Mouse (Mus musculus) brain, adult 10 weeks (tissue): Measurements from ENCODE around the gene H2-Ob. TPM values are rescaled to one million over a fixed set of nuclear protein-coding genes. Genes with fewer than 3 reads are reported as not detected.

ENCODE experiments used
- polyA plus RNA-seq: library from polyadenylated mRNA; stranded (reverse); fragments of 350-450 nt; fragmentation: Illumina TruSeq; extraction: RNeasy Lipid Tissue Mini Kit (QIAGEN cat#74804); gene quantifications from one replicate; pipeline ENCODE4 v1.2.3, GENCODE M21; 2015; ENCODE audit warnings: low read depth, low replicate concordance

Gene H2-Ob
- 1.2 TPM for polyA plus RNA-seq

GRCm38 (mm10) chr17:34238706-34239105, at the start of gene H2-Ob:
Gene H2-Ob, plus strand, starts transcription at chr17:34238903.

DNA sequence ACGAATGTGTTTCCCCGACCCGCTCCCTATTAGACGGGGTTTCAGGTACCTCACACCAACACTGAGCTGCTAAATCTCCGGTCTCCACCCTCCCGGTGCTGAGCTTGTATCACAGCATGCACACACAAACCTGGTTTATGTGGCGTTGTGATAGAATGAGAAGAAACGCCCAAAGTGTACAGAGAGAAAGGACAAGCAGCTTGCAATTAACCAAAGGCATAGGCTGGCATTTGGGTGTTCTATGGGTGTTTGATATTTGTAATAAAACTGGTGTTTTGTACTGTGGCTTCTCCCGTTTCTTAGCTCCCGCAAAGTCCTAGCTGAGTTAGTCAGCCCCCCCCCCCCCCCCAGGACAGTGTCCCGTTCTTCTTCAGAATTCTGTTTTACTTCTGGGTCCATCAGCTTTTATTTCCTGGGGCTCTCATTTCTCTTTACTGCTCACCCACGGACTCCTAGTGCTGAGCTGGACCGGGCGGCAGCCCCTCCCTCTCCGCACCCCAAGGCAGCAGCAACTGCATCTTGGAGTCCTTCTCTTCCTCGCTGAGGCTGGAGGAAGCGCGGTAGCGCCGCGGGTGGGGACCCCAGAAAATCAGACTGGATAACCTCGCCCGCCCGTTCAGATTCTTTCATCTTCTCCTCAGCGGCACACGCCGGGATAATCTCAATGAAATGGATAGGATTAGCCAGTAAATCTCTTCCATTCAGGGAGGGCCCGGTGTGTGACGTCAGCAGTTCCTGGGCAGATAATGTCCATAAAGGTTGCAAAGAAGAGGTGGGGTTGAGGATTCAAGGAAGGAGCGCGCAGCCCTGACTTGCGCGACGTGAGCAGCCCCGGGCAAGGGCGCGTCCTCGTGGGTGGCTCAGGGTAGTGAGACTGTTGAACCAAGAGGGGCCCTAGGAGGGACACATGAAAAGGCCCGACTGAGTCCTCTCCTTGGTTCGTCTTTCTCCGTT, 41.5 kb upstream of the H2-Ob start, which contains the start of gene Psmb8:
TSS of gene Psmb8 (plus strand) at position 781 of the 954 bp plus-strand sequence.

DNA sequence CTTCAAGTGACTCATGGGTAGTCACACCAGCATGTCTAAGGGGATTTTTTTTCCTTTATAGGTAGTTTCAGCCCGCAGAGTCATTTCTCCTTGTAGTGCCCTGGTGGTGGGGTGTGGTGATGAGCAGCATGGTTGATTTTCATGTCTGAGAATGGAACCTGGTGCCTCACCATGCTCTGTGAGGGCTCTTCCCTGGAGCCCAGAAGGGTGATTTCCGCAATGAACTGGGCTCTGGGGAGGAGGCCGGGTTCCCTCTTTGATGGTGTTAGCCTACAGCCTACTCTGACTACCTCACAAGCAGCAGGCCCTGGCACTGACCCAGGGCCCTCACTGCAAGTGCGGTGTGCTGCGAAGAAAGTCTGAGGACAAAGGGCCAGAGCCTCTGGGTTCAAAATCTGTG, 35.3 kb upstream of the H2-Ob start, which contains the start of gene Tap2:
TSS of gene Tap2 (plus strand) at position 84 of the 400 bp plus-strand sequence.

DNA sequence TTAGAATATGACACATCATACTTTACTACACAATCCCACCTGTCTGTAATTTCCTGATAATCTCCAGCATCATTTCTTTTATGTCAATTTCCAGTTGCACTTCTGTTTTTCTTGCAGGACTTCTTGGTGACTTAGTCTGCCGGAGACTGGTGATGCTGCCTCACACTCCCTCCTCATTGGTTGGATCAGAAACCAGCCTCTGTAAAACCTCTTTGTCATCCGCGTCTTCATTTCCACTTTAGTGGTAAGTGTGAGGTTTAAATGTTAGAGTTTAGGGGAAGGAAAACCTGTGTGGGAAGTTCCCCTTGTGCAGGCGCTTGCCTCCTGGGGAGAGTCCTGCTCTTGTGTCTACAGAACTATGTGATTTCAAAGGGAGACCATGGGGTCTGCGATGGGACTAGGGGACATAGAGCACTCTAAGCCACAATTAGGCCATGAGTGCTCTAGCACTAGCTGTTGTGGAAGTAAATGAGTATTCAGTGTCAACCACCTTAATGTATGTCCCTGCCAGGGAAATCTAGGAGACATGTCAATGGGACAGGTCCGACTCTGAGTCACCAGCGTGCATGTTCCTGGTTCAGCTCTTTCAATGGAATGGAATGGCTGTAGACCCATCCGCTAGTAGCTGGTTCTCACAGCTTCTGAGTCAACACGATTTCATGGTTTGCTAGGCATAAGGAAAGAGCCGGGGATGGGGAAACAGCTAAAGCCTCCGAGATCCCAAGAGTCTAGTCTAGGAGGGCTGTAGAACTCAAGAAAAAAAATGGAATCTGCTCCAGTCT, 19.1 kb downstream of the H2-Ob start, which contains the start of gene H2-Ab1:
TSS of gene H2-Ab1 (plus strand) at position 96 of the 782 bp plus-strand sequence.

GRCm38 (mm10) chr17:34287648-34288047, 48.9 kb downstream of the H2-Ob start, which contains the start of gene H2-Aa:
Gene H2-Aa, minus strand, starts transcription at chr17:34287823.

Other genes with a start within 250 kb of the H2-Ob start
- gene H2-K1, start 238.6 kb upstream of the H2-Ob start, polyA plus RNA-seq, result 54.0 TPM
- 43.2 TPM for gene Ring1, start 214.2 kb upstream of the H2-Ob start, polyA plus RNA-seq
- 71.2 TPM for gene H2-Ke6, start 210.8 kb upstream of the H2-Ob start, polyA plus RNA-seq
- gene Slc39a7, start 207.2 kb upstream of the H2-Ob start, polyA plus RNA-seq, result 90.9 TPM
- gene Rxrb, start 207.1 kb upstream of the H2-Ob start, polyA plus RNA-seq, result 71.9 TPM
- gene Col11a2, start 199.5 kb upstream of the H2-Ob start, polyA plus RNA-seq, result 8.4 TPM
- 1.2 TPM for gene H2-Oa, start 146.6 kb upstream of the H2-Ob start, polyA plus RNA-seq
- gene H2-DMa, start 119.4 kb upstream of the H2-Ob start, polyA plus RNA-seq, result 15.6 TPM
- gene Brd2, start 116.3 kb upstream of the H2-Ob start, polyA plus RNA-seq, result 127 TPM
- gene H2-DMb2, start 95.6 kb upstream of the H2-Ob start, polyA plus RNA-seq, result 0.57 TPM
- 2.6 TPM for gene H2-DMb1, start 85.8 kb upstream of the H2-Ob start, polyA plus RNA-seq
- gene Tap1, start 51.4 kb upstream of the H2-Ob start, polyA plus RNA-seq, result 2.1 TPM
- 3.4 TPM for gene Psmb9, start 51.1 kb upstream of the H2-Ob start, polyA plus RNA-seq
- 7.5 TPM for gene Psmb8, start 41.2 kb upstream of the H2-Ob start, polyA plus RNA-seq
- 5.0 TPM for gene Tap2, start 35.4 kb upstream of the H2-Ob start, polyA plus RNA-seq
- 3.8 TPM for gene H2-Ab1, start 18.8 kb downstream of the H2-Ob start, polyA plus RNA-seq
- gene H2-Aa, start 48.9 kb downstream of the H2-Ob start, polyA plus RNA-seq, result 4.1 TPM
- gene H2-Eb1, start 67.0 kb downstream of the H2-Ob start, polyA plus RNA-seq, result 4.5 TPM
- gene H2-Eb2, start 86.8 kb downstream of the H2-Ob start, polyA plus RNA-seq, result 0.12 TPM
- not detected for gene Btnl2, start 115.9 kb downstream of the H2-Ob start, polyA plus RNA-seq
- not detected for gene Btnl1, start 138.2 kb downstream of the H2-Ob start, polyA plus RNA-seq
- gene BC051142, start 159.9 kb downstream of the H2-Ob start, polyA plus RNA-seq, result 4.6 TPM
- gene Btnl4, start 238.4 kb downstream of the H2-Ob start, polyA plus RNA-seq, result not detected